Mouse (Mus musculus) embryo, embryonic 10 days (tissue): Measurements from ENCODE around the gene Ahdc1.

Source experiments
- DNase-seq: peaks from one replicate; pipeline ENCODE4 v3.0.0-alpha.2; 2015; ENCODE audit warnings: low spot score

Gene Ahdc1

GRCm38 (mm10) chr4:133017597-133018262, 6.7 kb downstream of the Ahdc1 start:
- no peak for DNase-seq

DNA sequence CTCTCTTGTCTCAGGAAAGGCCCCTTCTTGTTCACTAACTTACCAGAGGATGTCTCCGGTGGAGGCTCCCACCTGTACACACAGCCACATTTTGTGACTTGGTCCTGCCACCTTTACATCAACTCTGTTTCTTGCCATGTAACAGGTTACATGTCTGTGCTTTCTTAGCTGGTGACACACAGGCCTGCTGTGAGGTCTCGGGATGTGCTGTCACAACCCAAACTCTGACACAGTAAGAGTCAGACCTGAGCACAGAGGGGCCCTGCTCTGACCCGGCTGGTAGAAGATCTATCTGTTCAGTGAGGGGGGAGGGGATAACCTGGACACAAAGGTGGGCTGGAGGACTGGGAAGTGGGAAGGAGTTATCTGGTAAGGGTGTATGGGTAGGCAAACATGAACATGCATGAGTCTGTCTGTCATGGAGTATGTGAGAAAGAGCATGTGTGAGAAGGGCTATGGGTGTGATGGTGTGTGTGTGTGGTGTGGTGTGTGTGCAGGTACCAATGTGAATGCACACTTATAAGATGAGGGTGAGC, 7.3 kb downstream of the Ahdc1 start:
- DNase-seq: no peak

DNA sequence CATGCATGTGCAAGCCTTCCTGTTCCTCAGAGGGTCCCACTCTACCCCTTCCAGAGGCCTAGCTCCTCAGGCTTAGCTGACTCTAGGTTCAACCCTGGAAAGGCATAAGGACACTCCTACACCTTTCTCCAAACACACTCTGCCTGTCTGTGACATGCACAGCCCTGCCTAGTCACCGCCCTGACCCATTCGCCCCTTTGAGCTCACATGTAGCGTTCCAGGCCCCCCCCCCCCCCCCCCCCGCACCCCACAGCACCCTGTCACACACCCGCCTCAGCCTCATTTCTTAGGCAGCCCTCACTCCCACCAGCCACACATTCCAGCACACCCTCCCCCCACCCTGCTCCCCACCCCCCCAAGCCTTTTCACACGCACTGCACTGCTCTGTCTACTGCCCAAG, 9.7 kb downstream of the Ahdc1 start:
- no peak for DNase-seq

GRCm38 (mm10) chr4:133021181-133021671, 10.2 kb downstream of the Ahdc1 start:
- peak; percentile 68 for DNase-seq

- peak; percentile 58 for DNase-seq
Observed at GRCm38 (mm10) chr4:133022217-133022616, 11.2 kb downstream of the Ahdc1 start.

- DNase-seq: no peak
Observed at GRCm38 (mm10) chr4:133022954-133023635, 12.0 kb downstream of the Ahdc1 start.

DNA sequence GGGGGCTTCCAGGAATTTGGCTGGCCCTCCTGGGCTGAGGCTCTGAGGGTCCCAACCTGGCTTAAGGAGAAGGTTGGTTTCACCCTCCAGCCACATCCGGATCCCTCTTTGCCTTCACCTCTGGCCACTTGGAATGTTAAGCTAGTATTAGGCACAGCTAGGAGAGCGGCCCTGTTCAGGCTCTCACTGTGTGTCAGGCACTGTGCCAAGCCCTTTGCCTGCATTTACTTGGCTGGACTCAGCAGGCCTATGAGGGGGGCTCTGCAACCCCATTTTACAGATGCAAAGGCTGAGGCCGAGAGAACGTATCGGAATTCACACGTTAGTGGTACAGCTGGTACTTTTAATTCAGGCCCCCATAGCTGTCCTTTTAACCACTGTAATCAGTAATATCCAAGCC, 12.6 kb downstream of the Ahdc1 start:
- DNase-seq: no peak

DNA sequence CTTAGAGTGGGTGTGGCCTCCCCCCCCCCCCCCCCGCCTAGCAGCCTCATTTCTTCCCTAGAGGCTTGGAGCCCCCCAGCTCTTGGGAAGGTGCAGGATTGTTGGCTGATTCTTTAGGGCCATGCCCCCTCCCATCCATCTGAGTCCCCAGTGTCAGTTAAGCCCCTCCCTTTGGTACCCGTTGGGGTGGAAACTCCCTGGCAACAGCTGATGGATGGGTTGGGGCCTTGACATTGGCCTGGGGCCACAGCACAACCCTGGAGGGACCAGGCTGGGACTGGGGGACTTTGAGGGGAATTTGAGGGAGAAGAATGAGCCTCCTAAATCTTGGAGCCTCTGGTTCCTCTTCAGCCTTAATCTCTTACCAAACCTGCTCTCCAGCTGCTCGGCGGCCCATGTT, 13.3 kb downstream of the Ahdc1 start:
- no peak for DNase-seq

GRCm38 (mm10) chr4:133024969-133025685, 14.1 kb downstream of the Ahdc1 start:
- DNase-seq: no peak

- DNase-seq: no peak
Observed at GRCm38 (mm10) chr4:133026272-133026671, 15.2 kb downstream of the Ahdc1 start.

DNA sequence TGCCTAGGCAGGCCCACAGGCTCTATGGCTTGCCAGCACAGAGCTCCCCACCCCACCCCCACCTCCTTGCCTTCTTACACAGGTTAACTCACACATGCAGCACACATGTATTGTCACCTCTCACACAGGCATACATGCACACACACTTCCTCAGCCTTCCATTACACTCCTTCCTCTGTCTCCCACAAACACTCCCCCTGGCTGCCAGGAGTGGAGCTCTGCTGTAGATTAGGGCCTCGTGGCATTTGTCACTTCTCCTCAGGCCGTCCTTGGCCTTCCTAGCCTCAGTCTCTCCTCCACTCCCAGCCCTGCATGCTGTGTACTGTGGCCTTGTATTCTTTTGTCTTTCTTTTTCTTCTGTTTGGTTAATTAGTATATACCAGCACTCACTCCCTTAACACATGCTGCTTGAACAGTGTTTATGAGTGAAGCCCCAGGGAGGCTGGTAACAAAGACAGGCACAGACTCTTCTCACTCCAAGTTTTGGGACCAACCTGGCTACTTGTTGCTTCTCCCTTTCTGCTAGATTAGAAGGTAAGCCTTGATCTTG, 15.8 kb downstream of the Ahdc1 start:
- DNase-seq: no peak

- no peak for DNase-seq
Observed at GRCm38 (mm10) chr4:133027721-133028120, 16.7 kb downstream of the Ahdc1 start.

DNA sequence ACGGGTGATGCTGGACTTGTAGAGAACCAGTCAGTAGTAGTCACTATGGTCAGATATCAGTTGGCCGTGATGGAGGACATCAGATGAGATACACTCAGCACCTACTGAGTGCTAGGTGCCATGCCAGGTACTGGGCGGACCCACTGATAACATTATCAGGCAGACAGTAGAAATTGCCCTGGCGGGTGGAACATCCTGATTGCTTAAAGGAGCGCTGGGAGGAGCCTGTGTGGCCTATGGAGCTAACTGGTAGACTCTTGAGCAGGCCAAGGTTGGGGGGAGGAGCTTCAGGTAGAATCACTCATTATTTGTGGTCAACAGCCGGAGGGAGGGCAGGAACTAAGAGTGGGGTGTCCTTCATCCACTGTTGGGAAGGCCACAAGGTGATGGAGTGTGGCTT, 17.1 kb downstream of the Ahdc1 start:
- DNase-seq: no peak

DNA sequence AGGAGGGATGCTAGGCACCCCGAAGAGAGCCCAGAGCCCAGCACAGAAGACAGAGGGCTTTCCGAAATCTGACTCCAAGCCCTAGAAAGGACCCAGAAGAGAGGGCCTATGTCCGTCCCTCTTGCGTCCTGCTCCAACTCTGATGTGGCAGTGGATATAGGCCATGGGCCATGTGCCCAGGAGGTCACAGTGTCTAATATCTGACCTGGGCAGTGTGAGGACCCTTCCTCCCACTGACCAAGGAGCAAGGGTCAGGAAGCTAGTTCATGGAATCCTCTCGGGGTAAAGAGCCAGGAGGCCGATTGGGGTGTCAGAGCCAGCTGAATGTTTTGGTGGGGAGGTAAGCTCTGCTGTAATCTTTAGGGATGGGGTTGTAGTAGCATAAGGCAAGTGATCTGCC, 17.8 kb downstream of the Ahdc1 start:
- no peak for DNase-seq

GRCm38 (mm10) chr4:133032410-133033095, 21.5 kb downstream of the Ahdc1 start:
- DNase-seq: no peak

DNA sequence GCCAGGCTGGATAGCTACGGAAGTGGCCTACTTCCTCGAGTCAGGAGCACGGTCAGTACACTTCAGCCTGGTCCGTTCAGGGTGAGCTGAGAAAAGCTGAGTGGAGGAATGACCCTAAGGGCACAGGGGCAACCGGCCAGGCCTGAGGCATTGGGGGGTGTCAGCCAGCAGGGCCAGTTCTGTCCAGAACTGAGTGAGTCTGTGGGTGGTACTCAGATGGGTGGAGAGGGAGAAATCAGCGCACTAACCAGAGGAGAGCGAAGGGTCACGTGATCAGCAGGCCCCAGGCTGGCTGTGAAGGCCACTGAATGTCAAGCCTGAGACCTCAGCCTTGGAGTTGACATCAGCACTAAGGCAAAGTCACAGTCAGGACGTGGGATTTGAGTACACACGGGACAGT, 23.4 kb downstream of the Ahdc1 start:
- no peak for DNase-seq

GRCm38 (mm10) chr4:133035446-133035845, 24.4 kb downstream of the Ahdc1 start:
- DNase-seq: no peak

GRCm38 (mm10) chr4:133035946-133036345, 24.9 kb downstream of the Ahdc1 start:
- DNase-seq: no peak

- DNase-seq: no peak
Observed at GRCm38 (mm10) chr4:133037293-133037692, 26.2 kb downstream of the Ahdc1 start.

DNA sequence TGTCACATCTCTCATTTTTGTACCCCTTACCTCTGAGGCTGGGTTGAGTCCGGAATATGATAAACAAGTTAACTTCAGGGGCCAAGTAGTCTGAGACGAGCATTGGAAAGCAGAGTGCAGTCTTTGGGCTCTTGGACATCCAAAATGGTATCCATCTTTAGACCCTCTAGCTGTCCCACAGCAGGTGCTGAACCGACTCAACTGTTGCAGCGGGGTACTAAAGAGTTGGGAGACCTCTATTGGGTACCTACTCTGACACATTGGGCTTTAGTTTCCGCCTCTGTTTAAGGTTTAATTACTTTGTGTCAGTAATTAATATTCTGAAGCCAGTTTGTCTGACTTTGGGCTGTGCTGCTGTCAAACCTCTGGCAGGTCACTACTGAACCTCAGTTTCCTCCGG, 26.7 kb downstream of the Ahdc1 start:
- no peak for DNase-seq

GRCm38 (mm10) chr4:133038521-133039115, 27.6 kb downstream of the Ahdc1 start:
- peak; percentile 59 for DNase-seq
